Mouse (Mus musculus): ENCODE data around the gene Cldn7.
"Not testable (repeated sequence)": the region's sequence is repeated elsewhere in the genome, so short reads cannot be mapped to it uniquely, and the experiment has no call there.

Cldn7 gene

DNA sequence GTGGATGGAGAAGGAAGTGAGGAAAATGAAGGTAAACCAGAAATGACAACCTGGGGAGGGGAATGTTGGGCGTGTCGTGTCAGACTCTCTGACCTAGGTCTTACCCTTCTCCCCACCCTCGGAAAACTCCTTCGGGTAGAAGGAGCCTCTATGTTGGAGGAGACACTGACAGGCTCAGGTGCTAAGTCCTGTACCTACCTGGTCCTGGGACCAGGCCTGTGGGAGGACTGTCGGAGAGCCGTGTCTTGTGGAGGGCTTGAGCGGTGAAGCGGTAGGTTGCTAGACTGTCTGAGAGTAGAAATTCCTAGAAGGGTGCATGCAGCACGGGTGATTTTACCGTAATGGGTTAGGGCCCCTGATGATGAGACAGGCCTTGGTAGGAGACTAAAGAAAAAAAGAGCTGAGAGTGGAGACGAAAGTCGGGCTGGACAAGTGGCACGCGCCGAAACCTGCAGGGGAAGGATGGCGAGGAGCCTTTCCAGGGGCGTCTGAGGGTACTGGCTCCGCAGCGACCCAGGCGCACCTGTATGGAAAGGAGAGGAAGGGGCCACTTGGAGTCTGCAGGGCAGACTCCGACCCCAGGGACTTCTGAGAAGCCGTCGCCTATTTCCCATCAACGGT is at the start of gene Cldn7:
Gene Cldn7, plus strand, starts transcription at position 130 of the 621 bp plus-strand sequence.
- no peak for DNase-seq

DNA sequence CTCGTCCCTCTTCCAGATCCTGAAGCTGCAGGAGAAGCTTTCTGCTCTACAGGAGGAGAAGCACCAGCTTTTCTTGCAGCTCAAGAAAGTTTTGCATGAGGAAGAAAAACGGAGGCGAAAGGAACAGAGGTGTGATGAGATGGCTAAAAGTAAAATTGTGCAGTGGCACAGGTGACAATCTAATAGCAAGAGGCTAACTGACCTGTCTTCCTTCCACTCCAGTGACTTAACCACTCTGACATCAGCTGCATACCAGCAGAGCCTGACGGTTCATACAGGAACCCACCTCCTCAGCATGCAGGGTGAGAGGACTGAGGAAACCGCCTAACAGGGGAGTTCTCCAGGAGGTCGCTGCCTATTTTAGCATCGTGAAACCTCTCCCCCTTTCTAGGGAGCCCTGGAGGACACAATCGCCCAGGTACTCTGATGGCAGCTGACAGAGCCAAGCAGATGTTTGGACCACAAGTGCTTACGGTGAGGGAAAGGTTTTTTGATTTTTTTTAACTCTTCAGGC is 49.6 kb upstream of the Cldn7 start:
- DNase-seq, result no peak

DNA sequence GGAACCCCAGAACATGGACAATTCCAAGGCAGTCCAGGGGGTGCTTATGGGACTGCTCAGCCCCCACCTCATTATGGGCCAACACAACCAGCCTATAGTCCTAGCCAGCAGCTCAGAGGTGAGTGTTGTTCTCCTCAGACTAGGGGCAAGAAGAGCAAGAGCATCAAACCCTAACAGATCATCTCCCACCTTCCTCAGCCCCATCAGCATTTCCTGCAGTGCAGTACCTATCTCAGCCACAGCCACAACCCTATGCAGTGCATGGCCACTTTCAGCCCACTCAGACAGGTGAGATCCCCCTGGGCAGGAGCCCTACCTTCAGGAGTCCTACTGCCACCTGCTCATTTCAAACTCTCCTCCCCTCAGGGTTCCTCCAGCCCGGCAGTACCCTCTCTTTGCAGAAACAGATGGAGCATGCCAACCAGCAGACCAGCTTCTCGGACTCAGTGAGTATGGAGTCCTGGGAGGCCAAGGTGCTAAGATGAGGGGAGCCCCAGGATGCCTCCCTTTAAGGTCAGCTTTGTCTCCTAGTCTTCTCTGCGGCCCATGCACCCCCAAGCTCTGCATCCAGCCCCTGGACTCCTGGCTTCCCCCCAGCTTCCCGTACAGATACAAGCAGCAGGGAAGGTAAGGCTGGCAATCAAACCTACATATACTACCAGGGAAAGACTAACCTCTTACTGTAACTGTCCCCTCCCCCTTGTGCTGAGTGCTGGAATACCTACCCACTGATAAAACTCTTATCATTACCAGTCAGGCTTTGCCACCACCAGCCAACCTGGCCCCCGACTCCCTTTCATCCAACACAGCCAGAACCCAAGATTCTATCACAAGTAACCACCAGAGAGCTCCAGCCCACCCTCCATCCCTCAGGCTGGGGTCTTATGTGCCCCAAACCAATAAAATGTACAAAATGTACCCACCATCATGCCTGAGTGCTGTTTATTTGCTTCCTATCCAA is 48.6 kb upstream of the Cldn7 start:
- no peak for DNase-seq

DNA sequence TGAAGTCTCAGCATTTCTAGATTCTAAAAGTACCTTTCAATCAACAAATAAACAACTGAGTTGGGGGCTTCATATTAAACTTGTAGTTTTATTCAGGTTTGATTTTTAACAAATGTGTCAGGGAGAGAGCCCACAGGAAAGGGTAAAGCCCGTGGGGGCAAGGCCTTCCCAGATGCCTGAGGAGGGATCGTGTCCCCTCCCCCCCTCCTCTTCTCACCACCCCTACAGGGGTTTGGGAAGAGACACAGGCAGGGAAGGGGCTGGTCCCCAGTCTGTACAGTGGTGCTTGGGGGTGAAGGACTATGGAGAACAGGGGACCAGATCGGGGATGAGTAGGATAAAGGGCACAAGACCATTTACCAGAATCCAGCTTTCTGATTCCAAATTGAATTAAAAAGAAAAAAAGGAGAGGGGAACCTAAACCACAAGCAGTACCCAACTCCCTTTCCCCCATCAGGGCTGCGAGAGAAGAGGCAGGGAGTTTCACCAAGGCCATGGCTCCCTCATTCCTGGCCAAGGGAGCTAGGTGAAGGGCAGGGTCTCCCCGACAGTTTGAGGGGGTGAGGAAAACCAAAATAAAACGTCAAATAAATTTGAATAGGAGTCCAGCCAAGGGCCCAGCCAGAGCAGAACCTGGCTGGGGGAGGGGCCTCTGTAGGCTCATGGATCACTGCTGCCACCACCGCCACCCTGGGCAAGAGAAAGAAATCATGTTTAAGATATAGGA is 47.8 kb upstream of the Cldn7 start:
- not testable (repeated sequence) for DNase-seq

DNA sequence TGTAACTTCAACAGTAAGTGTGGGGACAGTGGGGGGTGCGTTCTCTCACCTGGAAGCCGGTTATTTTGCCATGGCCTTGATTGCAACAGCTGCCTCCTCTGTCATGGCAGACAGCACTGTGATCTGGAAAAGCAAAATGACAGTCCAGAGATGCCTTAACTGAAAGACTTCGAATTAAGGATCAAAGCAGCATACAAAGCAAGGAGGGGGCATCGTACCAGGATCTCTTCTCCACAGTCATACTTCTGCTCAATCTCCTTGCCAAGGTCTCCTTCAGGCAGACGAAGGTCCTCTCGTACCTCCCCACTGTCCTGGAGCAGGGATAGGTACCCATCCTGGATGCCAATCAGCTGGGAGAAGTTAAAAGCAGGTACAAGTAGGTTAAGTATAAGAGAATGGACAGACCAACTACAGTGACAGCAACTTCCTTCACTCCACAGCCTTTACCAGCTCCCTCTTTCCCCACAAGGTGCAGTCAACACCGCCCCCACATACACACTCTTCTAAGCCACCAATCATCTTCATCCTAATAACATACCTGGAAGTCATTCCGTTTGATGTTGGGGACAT is 47.1 kb upstream of the Cldn7 start:
- no peak for DNase-seq

DNA sequence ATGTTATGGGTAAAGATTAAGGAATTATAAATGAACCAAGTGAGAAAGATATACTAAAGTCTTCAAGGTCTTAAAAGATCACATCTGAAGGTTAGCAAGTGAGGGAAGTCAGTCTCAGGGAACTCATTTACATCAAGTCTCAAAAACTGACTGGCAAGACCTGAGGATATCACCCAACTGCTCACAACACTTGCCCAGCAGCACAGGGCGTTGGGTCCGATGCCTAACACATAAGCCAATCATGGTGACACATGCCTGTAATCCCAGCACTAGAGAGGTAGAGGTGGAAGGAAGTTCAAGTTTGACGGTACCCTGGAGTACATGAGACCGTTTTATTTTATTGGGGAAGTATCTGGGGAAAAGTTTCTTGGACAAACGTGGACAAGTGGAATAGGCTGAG is 46.5 kb upstream of the Cldn7 start:
- no peak for DNase-seq

DNA sequence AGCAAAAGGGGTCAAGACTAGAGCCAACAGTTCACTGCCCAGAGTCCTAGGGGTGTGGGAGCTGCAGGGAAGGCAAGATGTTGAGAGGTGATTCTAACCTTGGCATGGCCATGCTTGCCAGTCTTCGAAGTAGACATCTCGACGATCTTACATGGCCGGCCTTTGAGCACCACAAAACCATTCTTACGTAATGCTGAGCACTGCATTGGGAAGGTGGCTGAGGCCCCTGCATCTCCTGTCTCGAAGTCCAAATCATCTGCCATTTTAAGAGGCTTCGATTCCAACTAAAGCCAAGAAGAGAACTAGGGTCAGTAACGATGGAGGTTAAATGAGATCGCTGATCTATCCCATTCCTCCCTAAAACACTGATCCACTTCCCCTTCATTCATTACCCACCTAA is 45.5 kb upstream of the Cldn7 start:
- no peak for DNase-seq

DNA sequence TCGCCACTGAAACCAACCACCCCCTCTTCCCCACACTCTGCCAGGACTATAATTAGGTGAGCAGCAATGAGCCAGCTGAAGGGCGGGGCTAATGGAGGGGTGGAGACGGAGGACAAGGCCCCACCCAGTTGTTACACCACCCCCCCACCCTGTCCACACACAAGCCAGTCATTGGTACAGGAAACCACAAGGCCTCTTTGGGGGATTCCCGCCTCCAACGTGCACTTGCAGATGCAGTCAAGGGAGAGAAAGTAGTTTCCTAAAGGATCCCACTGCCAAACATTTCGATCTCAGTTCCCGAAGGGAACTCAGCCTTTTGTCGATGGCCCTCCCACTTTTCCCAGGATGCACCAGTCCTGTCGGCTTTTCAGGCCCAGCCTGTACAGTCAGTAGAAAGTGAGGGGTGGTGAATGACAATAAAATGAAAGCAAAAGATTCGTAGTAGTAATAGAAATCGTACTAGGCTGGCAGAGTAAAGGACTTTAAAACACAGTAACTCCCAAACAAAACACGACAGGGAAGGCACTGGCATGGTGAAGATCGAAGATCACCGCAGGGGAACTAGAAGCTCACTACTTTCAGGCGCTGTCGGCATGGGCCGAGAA is 44.8 kb upstream of the Cldn7 start:
- peak; percentile 86 to 88 for DNase-seq

DNA sequence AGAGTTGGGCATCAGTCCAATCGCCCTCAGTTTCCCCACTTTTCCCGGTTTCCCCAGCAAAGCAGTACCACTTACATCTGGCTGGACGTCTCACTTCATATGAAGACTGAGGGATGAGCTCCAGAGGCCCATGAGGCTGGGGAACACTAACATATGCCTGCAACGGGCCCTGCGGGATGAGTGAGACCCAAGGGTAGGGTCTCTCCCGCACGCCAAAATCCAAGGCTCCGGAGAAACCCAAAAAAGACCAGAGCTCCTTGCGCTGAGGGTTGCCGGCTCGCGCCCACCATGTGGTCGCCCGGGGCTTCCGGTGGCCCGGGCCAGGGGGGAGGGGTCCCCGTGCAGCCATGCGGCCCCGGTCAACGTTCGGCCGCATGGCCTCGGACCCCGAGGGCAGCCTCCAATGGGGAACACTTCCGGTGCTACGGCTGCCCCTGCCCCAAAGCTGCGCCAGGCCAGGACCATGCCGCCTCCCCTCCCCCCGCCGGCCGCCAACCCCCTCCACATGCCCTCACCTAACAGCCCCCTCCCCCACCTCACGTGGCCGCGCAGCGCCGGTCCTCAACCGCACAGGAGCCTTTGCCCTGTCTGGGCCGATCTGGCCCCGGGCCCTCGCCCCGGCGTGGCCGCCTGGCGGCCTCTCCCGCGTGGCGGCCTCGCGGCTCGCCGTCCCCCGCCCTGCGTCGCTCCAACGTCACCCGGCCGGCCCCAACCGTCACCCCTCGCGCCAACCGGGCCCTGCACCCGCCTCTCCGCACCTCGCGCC is 44.1 kb upstream of the Cldn7 start:
- DNase-seq, result no peak

DNA sequence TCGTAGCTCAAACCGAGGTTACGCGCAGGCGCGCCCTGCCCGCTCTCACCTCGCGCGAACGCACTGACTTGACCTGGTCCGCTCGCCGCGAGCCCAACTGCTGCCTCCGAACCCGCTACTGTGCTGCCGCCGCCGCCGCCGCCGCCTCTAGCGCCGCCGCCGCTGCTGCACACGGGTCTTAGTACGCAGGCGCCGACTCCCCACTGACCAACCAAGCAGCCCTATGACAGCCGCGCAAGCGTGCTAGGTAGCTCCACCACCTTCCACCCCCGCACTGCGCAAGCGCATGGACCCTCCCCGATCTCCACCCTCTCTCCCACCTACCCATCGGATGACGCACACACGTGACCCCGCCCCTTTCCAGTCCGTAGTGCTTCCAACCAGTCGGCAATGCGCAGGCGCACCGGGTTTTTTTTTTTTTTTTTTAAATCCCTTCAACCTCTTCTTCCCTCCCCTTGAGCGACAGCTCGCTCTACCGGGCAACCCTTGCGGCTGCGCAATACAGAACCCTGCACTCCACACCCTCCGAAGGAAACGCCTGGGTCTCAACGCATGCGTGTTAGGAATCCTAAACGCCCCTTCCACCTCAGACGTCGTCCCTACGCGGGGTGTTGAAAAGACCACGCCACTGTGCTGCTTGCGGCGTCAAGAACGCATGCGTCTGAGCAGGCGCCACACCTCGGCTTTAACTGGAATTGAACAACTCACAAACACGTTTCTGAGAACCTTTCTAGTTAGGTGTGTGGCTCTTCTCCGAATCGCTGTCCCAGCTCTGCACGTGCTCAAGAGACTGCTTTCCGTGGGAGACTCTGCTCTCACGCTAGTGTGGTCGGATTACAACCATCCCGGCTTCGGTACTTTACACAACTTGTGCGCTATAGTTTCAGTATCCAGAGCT is 43.2 kb upstream of the Cldn7 start, which contains the start of gene Eif5a:
Gene Eif5a, minus strand, starts transcription at position 845 of the 898 bp plus-strand sequence.
- peak; percentile 100 for DNase-seq

DNA sequence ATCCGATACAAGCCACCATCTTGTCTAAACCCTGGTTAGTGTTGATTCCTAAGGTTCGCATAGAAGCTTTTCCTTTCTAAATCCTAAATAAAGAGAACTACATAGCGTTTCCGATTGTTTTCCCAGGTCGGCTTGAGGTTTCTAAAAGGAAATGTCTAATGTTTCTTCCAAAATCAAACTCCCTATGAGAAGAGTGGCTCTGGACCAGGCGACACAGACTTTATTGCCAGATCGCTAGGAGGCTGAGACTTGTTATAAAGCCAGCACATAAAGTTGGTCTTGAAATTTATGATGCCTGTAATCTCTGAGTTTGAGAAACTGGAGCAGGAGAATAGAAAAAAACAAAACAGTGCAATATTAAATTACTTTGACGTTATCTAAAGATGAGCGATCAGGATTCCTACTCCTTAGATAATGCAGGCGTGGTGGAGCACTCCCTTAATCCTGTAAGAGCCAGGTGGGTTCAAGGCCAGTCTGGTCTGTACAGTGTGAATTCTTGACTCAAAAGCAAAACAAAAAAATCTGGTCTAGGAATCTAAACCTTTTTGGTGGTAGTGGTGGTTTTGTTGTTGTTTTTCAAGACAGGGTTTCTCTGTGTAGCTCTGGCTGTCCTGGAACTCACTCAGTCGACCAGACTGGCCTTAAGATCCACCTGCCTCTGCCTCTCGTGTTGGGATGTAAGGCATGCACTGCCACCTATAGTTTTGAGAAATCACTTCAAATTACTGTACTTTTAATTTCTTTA is 42.4 kb upstream of the Cldn7 start:
- DNase-seq, result peak in 1 of 2 experiments; percentile 16

DNA sequence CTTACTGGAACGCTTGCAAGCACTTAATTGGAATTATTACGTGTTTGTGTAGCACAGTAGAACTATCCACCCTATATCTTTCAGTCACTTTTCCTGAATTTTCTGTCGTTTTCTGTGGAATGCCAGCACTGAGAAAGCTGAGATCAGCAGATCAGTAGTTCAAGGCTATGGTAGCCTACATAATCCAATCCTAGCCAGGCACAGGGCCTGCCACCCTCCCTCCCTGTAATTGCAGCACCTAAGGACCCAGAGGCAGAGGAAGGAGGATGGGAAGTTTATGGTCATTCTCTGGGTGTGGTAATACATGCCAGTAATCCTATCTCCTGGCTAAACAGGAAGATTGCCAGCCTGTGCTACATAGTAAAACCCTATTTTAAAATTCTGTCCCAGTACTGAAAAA is 41.8 kb upstream of the Cldn7 start:
- peak in 1 of 2 experiments; percentile 17 for DNase-seq

DNA sequence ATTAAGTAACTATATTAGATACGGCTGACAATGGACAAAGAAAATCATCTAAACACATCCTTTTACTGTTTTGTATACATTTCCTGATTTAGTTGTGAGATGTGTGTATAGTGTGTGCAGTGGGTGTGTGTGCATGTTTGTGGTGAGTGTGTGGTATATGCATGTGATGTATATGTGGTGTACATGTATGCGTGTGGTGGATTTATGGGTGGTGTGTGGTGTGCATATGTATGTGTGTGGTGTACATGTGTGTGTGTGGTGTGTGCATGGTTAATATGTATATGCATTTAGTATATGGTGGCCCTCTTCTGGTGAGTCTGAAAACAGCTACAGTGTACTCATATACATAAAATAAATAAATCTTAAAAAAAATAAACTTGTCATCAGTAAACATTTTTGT is 37.1 kb upstream of the Cldn7 start:
- no peak for DNase-seq

DNA sequence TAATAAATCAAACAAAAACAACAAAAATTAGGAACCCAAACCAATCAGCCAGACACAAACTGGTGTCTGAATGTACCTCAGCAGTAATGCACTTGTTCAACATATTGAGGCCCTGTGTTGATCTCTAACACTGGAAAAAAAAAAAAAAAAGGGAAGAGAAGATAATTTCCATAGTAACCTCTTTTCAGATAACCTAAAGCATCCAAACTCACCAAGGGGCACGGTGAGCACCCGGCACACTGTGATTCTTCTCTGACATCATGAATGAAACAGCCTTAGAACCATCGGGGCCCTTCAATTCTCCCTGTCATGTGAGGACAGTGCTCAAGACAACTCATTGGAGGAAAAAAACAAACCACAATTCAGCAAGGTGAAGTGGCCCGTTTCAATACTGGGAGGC is 34.9 kb upstream of the Cldn7 start:
- DNase-seq, result no peak

DNA sequence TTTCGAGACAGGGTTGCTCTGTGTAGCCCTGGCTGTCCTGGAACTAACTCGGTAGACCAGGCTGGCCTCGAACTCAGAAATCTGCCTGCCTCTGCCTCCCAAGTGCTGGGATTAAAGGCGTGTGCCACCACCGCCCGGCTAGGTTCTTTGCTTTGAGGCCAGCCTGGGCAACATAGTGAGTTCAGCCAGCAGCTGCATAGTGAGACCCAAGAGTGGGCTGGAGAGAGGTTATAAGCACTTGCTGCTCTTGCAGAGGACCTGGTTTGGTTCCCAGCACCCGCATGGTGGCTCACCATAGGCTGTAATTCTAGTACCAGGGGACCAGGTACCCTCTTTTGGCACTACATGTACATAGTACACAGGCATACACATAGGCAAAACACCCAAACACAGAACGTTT is 34.4 kb upstream of the Cldn7 start:
- DNase-seq, result not testable (repeated sequence)

DNA sequence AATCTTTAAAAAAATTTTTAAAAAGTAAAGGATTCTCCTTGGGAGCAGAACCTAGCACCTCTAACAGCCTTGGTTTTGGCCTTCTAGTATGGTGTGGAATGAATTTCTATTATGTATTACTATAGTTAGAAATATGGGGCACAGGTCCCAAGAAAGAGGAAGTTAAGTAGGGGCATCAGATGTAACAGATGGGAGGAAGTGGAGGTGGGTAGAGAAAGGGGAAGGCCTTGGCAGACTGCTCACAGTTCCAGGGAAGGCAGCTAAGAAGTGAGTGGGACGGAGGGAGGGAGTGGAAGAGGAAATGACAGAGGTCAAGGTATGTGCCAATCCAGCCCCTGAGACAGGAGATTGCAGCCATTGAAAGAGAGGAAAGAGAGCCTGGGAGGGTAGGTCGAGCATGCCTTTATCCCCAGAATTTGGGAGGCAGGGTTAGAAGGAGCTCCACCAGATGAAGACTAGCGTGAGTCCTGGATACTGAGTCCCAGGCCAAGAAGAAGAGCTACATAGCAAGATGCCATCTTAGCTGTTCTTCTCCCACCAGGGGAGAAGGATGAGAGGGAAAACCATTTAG is 33.5 kb upstream of the Cldn7 start:
- DNase-seq, result peak in 1 of 2 experiments; percentile 41

DNA sequence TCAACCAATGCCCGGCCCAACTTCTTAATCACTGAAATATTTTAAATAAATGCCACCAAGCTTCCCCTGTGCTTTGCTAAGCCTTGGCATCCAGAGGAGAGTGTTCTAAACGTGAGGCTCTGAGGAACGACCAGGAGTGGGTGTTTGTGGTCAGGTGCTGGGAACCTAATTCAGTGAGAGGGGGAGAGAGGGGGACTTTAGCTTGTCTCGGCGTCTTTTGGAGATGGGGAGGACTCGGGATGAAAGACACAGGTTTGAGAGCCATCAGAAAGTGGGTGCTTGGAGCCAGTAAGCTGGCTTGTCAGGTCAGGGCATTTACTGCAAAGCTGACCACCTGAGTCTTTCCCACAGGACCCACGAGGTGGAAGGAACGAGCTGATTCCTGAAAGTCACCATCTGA is 32.8 kb upstream of the Cldn7 start:
- DNase-seq, result no peak

DNA sequence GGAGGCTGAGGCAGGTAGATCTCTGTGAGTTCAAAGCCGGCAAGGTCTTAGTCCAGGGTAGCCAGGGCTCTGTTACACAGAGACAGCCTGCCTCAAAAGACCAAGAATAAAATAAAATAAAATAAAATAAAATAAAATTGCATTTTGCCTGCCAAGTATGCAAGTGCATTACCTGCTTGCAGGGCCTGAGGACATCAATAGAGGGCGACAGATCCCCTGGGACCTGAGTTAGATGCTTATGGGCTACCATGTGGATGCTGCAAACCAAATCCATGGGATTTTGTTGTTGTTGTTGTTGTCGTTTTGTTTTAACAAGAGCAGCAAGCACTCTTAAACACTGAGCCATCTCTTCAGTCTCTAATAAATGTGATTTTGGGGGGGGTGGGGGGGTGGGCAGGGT is 32.3 kb upstream of the Cldn7 start:
- no peak for DNase-seq

DNA sequence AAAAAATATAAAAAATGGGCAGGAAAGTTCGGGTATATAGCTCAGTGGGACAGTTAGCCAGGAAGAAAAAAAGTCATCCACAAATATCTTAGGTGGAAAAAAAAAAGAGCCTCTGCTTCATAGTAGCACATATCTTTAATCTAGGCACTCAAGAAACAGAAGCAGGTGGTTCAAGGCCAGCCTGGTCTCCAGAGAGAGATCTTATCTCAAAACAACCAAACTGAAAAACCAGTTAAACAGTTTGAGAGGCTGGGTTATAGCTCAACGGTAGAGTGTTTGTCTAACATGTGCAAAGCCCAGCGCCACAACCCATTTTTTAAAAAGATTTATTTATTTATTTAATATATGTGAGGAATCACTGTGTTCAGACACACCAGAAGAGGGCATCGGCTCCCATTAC is 31.5 kb upstream of the Cldn7 start:
- DNase-seq, result no peak
